Mouse (Mus musculus): ENCODE measurements around the gene Rab11fip4.

Gene Rab11fip4

GRCm38 (mm10) chr11:79614880-79615279, 23.9 kb downstream of the Rab11fip4 start:
- no peak for ATAC-seq (ENCODE audit: low TSS enrichment)

DNA sequence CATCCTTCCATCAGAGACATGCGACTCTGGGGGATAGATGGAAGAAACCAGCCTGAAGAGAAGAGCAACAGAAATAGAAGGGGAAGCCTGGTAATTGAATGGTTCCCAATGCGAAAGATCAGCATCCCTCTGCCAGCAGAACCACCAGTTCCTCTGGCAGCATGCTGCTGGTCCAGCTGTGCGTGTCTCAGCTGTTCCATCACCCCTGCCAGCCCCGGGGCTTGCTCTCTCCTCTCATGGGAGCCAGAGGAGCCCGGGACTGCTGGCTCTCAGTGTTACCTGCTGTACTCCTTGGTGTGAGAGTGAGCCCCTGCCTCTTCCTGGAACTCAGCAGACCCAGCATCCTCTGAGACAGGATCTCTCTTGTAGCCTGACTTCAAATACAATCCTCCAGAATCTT, 24.9 kb downstream of the Rab11fip4 start:
- ATAC-seq (ENCODE audit: low TSS enrichment): no peak

DNA sequence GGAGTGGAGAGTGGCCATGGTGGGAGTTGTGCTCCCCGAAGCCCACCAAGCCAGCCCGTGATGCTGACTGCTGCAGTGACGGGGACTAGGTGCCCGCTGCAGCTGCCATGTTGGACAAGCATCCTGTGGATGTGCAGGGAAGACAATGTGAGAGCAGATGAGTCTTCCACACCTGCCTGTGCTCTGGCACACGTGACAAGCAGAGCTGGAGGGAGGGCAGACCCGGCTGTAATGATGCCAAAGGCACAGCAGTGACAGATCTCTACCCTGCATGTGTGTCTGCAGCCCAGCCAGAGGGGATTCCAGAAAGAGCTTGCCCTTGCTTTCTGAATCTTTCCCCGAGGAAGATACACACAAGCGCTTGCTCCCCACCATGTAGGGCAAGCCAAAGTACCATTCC, 27.0 kb downstream of the Rab11fip4 start:
- ATAC-seq (ENCODE audit: low TSS enrichment): no peak

DNA sequence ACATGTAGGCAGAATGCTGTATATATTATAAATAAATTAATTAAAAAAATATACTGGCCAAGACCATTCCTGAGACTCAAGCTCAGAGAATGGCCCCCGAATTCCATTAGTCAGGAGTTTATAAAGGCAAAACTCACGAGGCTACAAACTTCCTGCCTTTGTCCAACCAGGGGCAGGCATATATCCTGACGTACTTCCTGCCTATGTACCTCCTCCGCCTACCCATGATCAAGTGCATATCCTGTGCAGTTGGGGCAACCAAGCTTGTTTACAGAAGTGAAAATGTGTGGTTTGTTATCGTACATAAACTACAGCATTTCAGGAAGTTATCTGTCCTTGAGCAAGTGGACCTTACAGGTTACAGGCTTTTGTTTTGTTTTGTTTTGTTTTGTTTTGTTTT, 32.0 kb downstream of the Rab11fip4 start:
- ATAC-seq (ENCODE audit: low TSS enrichment): no peak

GRCm38 (mm10) chr11:79624801-79625302, 33.8 kb downstream of the Rab11fip4 start:
- peak; percentile 72 for ATAC-seq (ENCODE audit: low TSS enrichment)

DNA sequence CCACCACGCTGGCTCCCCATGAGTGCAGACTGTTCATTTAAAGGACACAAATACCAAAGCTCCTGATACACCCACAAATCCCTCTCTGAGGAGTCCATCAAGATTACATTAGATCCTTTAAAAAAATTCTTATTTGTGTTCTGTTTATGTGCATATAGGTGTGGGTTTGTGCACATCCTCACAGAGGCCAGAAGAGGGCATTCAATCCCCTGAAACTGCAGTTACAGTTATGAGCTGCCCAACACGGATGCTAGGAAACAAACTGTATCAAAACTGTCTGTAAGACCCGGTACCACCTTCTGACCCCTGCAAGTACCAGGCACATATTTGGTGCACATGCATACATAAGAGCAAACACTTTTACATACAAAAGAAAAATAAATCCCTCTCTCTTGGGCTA, 37.7 kb downstream of the Rab11fip4 start:
- no peak for ATAC-seq (ENCODE audit: low TSS enrichment)

DNA sequence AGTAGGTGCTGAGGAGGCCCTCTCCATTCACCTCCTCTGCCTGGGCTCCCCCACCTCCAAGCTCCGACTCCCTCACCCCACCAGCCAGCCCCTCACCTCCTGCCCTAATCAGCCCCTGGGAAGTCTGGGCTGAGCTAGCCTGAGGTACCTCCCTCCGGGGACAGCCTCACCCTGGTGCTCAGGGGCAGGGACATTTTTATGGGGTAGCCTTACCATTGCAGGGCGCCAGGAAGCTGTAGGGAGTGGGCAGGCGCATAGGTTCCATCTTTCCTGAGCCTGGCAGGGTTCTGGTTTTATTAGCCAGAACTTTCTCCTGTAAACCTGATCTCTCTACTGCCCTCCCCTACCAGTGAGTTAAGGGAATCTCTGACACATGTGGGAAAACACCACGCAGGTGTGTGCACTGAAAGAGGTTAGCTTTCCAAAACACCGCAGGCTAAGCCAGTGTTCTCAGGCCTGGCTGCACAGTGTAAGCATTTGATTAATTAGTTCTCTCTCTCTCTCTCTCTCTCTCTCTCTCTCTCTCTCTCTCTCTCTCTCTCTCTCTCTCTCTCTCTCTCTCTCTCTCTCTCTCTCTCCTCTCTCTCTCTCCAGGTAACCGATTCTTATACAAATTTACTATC, 38.9 kb downstream of the Rab11fip4 start:
- ATAC-seq (ENCODE audit: low TSS enrichment): no peak

- no peak for ATAC-seq (ENCODE audit: low TSS enrichment)
Measured at GRCm38 (mm10) chr11:79630521-79630920, 39.5 kb downstream of the Rab11fip4 start.

GRCm38 (mm10) chr11:79633366-79633765, 42.4 kb downstream of the Rab11fip4 start:
- ATAC-seq (ENCODE audit: low TSS enrichment): no peak

DNA sequence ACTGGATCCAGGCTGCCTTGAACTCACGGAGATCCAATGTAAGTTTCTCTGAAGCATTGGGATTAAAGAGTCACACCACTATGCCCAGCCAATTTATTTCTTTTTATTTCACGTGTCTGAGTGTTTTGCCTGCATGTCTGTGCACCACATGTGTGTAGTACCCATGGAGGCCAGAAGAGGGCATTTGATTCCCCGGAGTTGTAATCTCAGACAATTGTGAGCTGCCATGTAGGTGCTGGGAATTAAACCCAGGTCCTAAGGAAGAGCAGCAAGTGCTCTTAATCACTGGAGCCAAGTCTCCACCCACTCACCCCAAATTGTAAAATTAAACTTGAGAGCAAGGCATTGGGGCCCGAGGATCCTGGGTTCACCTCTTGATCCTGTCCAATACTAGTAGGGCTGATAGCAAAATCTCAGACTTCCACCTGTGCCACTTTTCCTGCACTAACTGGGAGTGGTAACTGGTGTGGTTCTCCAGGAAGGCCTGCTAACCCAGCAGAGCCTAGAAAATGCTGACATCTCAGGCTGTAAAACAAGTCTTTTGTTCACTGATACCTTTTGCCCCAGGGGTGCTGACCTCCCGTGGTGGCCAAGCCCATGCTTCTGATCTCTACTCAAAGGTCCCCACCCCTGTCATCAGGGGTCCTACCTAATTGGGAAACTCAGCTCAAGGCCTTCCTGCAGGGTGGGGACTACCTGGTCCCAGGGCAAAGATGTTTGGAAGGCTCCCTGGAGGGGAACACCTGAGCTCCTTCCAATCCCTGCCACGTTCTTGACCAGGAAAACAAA, 44.8 kb downstream of the Rab11fip4 start:
- no peak for ATAC-seq (ENCODE audit: low TSS enrichment)

DNA sequence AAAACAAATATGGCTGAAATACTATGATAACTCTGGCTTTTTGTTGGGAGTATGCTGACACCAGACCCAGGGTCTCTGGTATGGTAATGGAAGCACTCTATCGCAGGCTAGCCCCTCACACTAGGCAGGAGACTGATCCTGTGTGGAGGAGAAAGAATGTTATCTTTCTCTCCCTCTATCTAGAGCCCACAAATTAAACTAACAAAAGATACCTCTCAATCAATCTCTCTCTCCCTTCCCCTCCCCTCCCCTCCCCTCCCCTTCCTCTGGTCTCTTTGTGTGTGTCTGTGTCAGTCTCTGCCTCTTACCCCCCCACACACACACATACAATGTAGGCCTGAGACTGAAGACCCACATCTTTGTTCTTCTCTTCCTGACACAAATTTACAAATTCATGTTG, 45.5 kb downstream of the Rab11fip4 start:
- no peak for ATAC-seq (ENCODE audit: low TSS enrichment)

GRCm38 (mm10) chr11:79638691-79639090, 47.7 kb downstream of the Rab11fip4 start:
- no peak for ATAC-seq (ENCODE audit: low TSS enrichment)

- no peak for ATAC-seq (ENCODE audit: low TSS enrichment)
Measured at GRCm38 (mm10) chr11:79640940-79641733, 50.1 kb downstream of the Rab11fip4 start.

DNA sequence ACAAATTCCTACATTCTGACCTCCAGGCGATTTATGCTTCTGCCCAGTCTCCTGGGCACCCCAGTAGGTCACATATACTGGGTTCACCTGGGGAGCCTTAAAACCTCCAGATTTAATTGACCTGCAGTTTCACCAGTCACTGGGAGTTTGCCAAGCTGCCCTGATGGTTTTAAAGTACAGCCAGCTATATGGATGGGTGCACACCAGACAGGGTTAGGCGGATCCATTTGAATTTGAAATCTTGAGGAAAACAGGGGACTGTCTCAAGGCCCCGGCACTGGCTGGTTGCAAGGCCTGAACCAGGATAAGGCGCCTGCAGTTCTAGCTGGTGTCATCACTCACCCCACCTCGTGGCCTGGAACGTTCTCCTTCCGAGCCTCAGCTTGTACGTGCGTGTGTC, 52.7 kb downstream of the Rab11fip4 start:
- no peak for ATAC-seq (ENCODE audit: low TSS enrichment)

GRCm38 (mm10) chr11:79644717-79645191, 53.7 kb downstream of the Rab11fip4 start:
- ATAC-seq (ENCODE audit: low TSS enrichment): peak; percentile 20; the same call in 1 of the 2 replicates

GRCm38 (mm10) chr11:79646026-79646425, 55.0 kb downstream of the Rab11fip4 start:
- ATAC-seq (ENCODE audit: low TSS enrichment): no peak

DNA sequence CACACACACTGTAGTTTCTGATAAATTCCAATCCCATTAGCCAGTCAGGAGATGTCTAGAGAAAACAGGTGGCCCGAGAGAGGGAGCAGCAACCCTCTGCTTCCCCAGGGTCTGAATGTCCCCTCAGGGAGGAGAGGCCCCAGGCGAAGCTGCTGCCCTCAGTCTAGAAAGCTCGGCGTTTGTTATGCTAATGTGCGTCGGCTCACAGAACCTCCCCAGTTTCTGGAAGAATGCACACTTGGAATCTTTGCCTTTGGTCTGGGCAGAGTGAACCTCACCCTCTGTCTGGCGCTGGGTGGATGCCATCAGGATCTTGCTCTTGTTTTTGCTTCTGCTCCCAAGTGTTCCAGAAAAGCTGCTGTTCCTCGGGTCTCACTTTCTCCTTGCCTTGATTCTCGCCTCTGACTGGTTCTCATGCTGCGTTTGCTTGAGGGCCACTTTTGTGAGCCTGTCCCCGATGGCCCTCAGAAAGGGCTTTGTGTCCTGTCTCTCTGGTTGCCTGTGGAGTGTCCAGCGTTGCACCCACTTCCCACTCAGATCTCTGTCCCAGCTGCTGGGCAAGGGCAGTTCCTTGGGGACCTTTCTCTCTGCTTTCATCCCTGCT, 55.6 kb downstream of the Rab11fip4 start:
- ATAC-seq (ENCODE audit: low TSS enrichment): peak; percentile 14; the same call in 1 of the 2 replicates

- 0 out of 2 replicates have a peak, but pooled peaks have one; percentile 17 for ATAC-seq (ENCODE audit: low TSS enrichment)
Measured at GRCm38 (mm10) chr11:79647071-79647501, 56.1 kb downstream of the Rab11fip4 start.

- ATAC-seq (ENCODE audit: low TSS enrichment): peak; percentile 38; the same call in 1 of the 2 replicates
Measured at GRCm38 (mm10) chr11:79650359-79650835, 59.4 kb downstream of the Rab11fip4 start.

DNA sequence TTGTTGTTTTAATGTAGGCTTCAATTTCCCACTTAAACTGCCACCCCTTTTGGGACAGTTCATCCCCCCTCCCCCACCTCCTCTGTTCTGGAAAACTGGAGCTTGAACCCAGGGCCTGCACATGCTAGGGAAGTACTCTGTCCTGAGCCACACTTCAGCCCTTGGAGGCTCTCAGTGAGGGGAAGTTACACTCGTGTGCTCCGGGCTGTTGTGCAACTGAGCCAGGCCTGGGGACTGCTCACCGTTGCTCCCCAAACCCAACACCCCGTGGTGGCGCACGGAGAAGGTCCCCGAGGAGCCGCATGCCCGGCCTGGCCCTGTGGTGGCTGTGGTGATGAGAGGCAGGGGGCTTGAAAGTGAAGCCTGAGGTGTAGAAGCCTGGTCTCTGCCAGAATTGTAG, 61.2 kb downstream of the Rab11fip4 start:
- ATAC-seq (ENCODE audit: low TSS enrichment): no peak

- ATAC-seq (ENCODE audit: low TSS enrichment): no peak
Measured at GRCm38 (mm10) chr11:79652921-79653575, 62.0 kb downstream of the Rab11fip4 start.
